Mouse (Mus musculus): ENCODE results near the gene Carm1.

- TF ChIP-seq CTCF (IDR thresholded peaks at IDR 0.05; ENCODE audit: borderline replicate concordance, insufficient read depth, low read length) = no peak
- TF ChIP-seq POLR2A (IDR thresholded peaks at IDR 0.05; ENCODE audit: low read depth, low read length) = peak; percentile 80
Observed at GRCm38 (mm10) chr9:21509772-21510688, 36.7 kb upstream of the Carm1 start, which contains the start of gene Tmed1.

All from embryonic fibroblast, embryonic 13.5 days (primary cell).